Mouse (Mus musculus) kidney, adult 2 months (tissue): ENCODE data around the gene Ypel3.

Source experiments
- CTCF ChIP-seq: fragments of 200-500 bp; conservative IDR thresholded peaks from 2 replicates; pipeline ENCODE4 v1.5.1; 2011; ENCODE audit warnings: low read depth, mild to moderate bottlenecking, control low read depth, low read length, moderate library complexity, mixed read lengths; ENCODE audit not compliant: insufficient read depth, insufficient read length
- POLR2A ChIP-seq: fragments of 200-500 bp; IDR thresholded peaks from one replicate; pipeline ENCODE4 v1.6.1; 2011; ENCODE audit warnings: low read depth, low read length, control low read depth

DNA sequence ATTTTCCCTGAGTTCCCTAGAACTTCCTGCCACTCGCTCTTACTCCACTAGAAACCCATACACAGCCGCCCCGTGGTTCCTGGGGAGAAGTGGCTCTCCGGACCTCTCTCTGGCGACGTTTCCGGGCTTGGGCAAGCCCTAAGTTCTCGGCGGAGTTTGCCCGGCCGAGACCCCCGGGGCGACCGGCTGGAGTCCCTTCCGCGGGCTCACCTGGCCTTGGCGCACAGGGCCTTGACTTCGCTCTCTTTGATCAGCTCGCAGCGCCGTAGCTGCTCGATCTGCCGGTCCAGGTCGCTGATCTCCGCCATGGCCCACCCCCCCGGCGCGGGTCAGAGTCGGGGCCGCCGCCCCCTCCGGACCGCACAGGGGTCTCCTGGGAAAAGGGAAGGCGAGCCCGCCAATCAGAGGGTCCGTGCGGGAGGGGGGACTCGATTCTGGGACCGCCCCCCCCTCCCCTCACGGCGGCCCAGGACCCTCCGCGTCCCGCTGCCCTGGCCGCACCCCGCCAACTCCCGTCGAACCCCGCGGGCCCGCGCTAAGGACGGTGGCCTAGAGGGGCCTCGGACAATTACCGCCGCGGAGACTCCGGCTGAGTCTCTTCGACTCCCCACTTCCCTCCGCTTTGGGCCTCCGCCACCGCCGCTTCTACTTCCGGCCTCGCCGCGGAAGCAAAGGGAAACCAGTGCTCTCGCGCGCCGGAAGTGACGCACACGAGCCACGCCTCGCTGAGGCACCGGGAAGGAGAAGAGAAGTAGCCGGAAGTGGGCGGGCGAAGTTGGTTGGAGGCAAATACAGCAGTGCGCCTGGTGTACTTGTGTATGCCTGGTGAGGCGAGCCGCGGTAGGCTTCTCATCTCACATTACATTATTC is 15.3 kb downstream of the Ypel3 start, which contains the start of gene Ppp4c:
- TF ChIP-seq CTCF (0 out of 2 replicates have a peak, but pooled peaks have one; percentile 1), POLR2A (peak; percentile 4)
